ENCODE assay signal across 12 mouse cellular contexts in the genomic region with DNA sequence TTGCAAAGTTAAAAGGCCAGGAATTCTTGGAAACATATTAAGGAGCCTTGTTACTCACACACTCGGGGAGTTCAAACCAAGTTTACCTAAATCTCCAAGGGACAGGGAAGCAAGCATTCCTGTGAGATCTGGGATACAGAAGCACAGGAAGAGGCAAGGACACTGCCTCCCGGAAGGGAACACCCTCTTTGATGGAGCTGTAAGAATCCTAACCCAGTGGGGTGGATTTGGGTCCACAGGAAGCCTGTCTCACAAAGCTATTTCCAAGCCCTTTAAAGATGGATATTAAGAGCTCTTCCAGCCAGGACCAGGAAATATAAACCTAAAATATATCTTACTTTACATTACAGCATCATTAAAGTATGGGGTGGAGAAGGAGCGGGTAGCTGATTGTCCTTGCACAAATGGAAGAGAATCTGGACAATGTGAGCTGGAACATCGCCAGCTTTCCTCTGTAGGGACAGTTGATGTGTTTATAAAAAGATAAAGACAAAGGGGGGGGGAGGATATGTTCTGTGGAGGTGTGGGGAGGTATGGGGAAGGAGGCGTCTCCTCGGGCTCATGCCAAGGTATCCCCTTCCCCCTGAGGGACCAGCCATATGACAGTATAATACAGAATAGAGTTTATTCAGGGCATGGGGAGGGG. TPM values are rescaled to one million over a fixed set of nuclear protein-coding genes. Genes with fewer than 3 reads are reported as not detected.
DNase-seq lines count a peak whose midpoint lies in the region; ATAC-seq and TF ChIP-seq lines count a peak whose summit lies in the region.
"Had no signal": no experiment of that assay in that cellular context is flagged by ENCODE, and none has a peak within 500 bp of the region (broad histone marks: within the 10 kb centered on the region; RNA-seq: fewer than 3 reads in every experiment).

No protein-coding gene starts in this region.

- no peak for TF ChIP-seq POLR2A in kidney, adult 2 months (IDR thresholded peaks at IDR 0.05; ENCODE audit: low read depth, low read length)

- no peak overlapping the region for H3K9ac ChIP-seq in intestine, embryonic 14.5 days (ENCODE audit: low read length)
- H3K9ac ChIP-seq in intestine, postnatal 0 days (ENCODE audit: low read depth, low read length), result no peak overlapping the region
- no peak overlapping the region for H3K9ac ChIP-seq in heart, embryonic 14.5 days (ENCODE audit: low read length)
- H3K9ac ChIP-seq: limb, embryonic 12.5 days had no signal

- no peak overlapping the region for H3K4me3 ChIP-seq in intestine, embryonic 14.5 days (ENCODE audit: low read depth, low read length)
- H3K4me3 ChIP-seq in intestine, postnatal 0 days (ENCODE audit: low read depth, low read length), result no peak overlapping the region
- H3K4me3 ChIP-seq in heart, embryonic 14.5 days (ENCODE audit: control insufficient read depth in 1 of 2, insufficient read depth in 1 of 2, low read depth in 1 of 2, low read length in 2 of 2), result no peak overlapping the region
- no peak overlapping the region for H3K4me3 ChIP-seq in kidney, adult 2 months (ENCODE audit: insufficient read depth, low read depth, low read length)
- H3K4me3 ChIP-seq: limb, embryonic 12.5 days had no signal

- H3K4me2 ChIP-seq in intestine, embryonic 14.5 days (ENCODE audit: low read length), result no peak overlapping the region
- no peak overlapping the region for H3K4me2 ChIP-seq in intestine, postnatal 0 days (replicated peaks; ENCODE audit: low read depth)
- H3K4me2 ChIP-seq in heart, embryonic 14.5 days (ENCODE audit: low read length), result no peak overlapping the region
- H3K4me2 ChIP-seq: limb, embryonic 12.5 days; midbrain, embryonic 11.5 days had no signal

- TF ChIP-seq CTCF in intestine, postnatal 0 days (IDR thresholded peaks at IDR 0.05; ENCODE audit: low read depth), result no peak
- no peak for TF ChIP-seq CTCF in kidney, adult 2 months (conservative IDR thresholded peaks at IDR 0.05; ENCODE audit: insufficient read depth, insufficient read length, low read depth, low read length)

- WGBS in intestine, embryonic 14.5 days, result 36% methylated on average over 6 of the region's 6 CpGs
- 49% methylated on average over 6 of the region's 6 CpGs for WGBS in intestine, postnatal 0 days
- 35% methylated on average over 6 of the region's 6 CpGs for WGBS in heart, embryonic 14.5 days
- WGBS in kidney, adult 2 months, result 52% methylated on average over 6 of the region's 6 CpGs

- H3K9me3 ChIP-seq in intestine, embryonic 14.5 days (ENCODE audit: control insufficient read depth, low read length), result no peaks in the 10 kb centered on the region
- no peaks in the 10 kb centered on the region for H3K9me3 ChIP-seq in intestine, postnatal 0 days (ENCODE audit: control insufficient read depth)
- no peaks in the 10 kb centered on the region for H3K9me3 ChIP-seq in heart, embryonic 14.5 days (ENCODE audit: control insufficient read depth, low read length)
- H3K9me3 ChIP-seq: limb, embryonic 12.5 days had no signal

- no peaks in the 10 kb centered on the region for H3K36me3 ChIP-seq in intestine, embryonic 14.5 days (ENCODE audit: control insufficient read depth, insufficient read depth, low read length)
- no peaks in the 10 kb centered on the region for H3K36me3 ChIP-seq in intestine, postnatal 0 days (ENCODE audit: control insufficient read depth, insufficient read depth)
- no peaks in the 10 kb centered on the region for H3K36me3 ChIP-seq in heart, embryonic 14.5 days (ENCODE audit: control insufficient read depth, insufficient read depth, low read length)
- H3K36me3 ChIP-seq in kidney, adult 2 months (ENCODE audit: control insufficient read depth, insufficient read depth, low read length), result no peaks in the 10 kb centered on the region
- H3K36me3 ChIP-seq: limb, embryonic 12.5 days had no signal

- H3K4me1 ChIP-seq in intestine, embryonic 14.5 days (replicated peaks; ENCODE audit: control insufficient read depth, insufficient read depth, low read length), result peaks cover 14% of the 10 kb centered on the region; the same call in 1 of the 2 replicates
- H3K4me1 ChIP-seq in intestine, postnatal 0 days (replicated peaks; ENCODE audit: control insufficient read depth, insufficient read depth, low read length), result no peaks in the 10 kb centered on the region; the same call in 1 of the 2 replicates
- peaks cover 6 to 8% of the 10 kb centered on the region in 2 experiments; a peak in 3 of 4 replicates for H3K4me1 ChIP-seq in heart, embryonic 14.5 days (ENCODE audit: control insufficient read depth in 2 of 2, insufficient read depth in 2 of 2, low read length in 2 of 2)
- no peaks in the 10 kb centered on the region for H3K4me1 ChIP-seq in kidney, adult 2 months (ENCODE audit: control insufficient read depth, insufficient read depth, low read length)

- H3K27ac ChIP-seq in intestine, embryonic 14.5 days (ENCODE audit: low read depth), result peak overlapping the region; percentile 36; the same call in 1 of the 2 replicates
- H3K27ac ChIP-seq in intestine, postnatal 0 days (ENCODE audit: low read depth, low read length), result no peak overlapping the region
- peak overlapping the region in 1 of 2 experiments; percentile 36; a peak in 2 of 4 replicates for H3K27ac ChIP-seq in heart, embryonic 14.5 days (replicated peaks in 1 of 2; ENCODE audit: control insufficient read depth in 1 of 2, insufficient read depth in 1 of 2, low read depth in 2 of 2, low read length in 2 of 2)
- peak overlapping the region; percentile 59; the same call in 1 of the 2 replicates for H3K27ac ChIP-seq in kidney, adult 2 months (ENCODE audit: insufficient read depth, low read depth, low read length)
- H3K27ac ChIP-seq: limb, embryonic 12.5 days had no signal

- DNase-seq in intestine, embryonic 14.5 days (ENCODE audit: low spot score), result no peak
- DNase-seq in kidney, adult 2 months, result peak; percentile 70
- peak; percentile 40 for DNase-seq in lung, postnatal 14 days
- no peak for DNase-seq in urinary bladder, postnatal 14 days (ENCODE audit: low spot score)
- no peak for DNase-seq in urinary bladder, adult 18-20 months (ENCODE audit: low spot score in 2 of 2)
- DNase-seq in right cerebral cortex, postnatal 25 days, result no peak
- DNase-seq: cerebellum, adult 11-12 months; thymus, postnatal 25 days had no signal

- 0 out of 2 replicates have a peak, but pooled peaks have one; percentile 40 for ATAC-seq in intestine, embryonic 14.5 days (replicated peaks; ENCODE audit: low FRiP score, low TSS enrichment, low read depth)
- no peak for ATAC-seq in intestine, postnatal 0 days
- ATAC-seq in heart, embryonic 14.5 days (ENCODE audit: insufficient number of reproducible peaks, insufficient read depth, low FRiP score, low read depth), result 0 out of 2 replicates have a peak, but pooled peaks have one; percentile 27

- H3K27me3 ChIP-seq in intestine, embryonic 14.5 days (replicated peaks; ENCODE audit: control insufficient read depth, insufficient read depth, low read length), result no peaks in the 10 kb centered on the region
- no peaks in the 10 kb centered on the region for H3K27me3 ChIP-seq in intestine, postnatal 0 days (replicated peaks; ENCODE audit: control insufficient read depth, insufficient read depth, low read length)
- H3K27me3 ChIP-seq in heart, embryonic 14.5 days (ENCODE audit: control insufficient read depth, insufficient read depth, low read length), result no peaks in the 10 kb centered on the region
- no peaks in the 10 kb centered on the region for H3K27me3 ChIP-seq in kidney, adult 2 months (replicated peaks; ENCODE audit: control insufficient read depth, insufficient read depth, low read length)
- H3K27me3 ChIP-seq: limb, embryonic 12.5 days had no signal

RNA-seq across cellular contexts. Expression of a gene that starts 28.1 kb away (rescaled TPM):
- polyA plus RNA-seq in intestine, embryonic 14.5 days (2014; fragmentation: Nextera tagmentation; extraction: Ambion mirVana), result 23.1 and 23.9 TPM in 2 replicates
- polyA plus RNA-seq in intestine, postnatal 0 days (2015; fragmentation: Nextera tagmentation; extraction: Ambion mirVana), result 8.9 and 9.1 TPM in 2 replicates
- 44.4 and 47.6 TPM in 2 replicates for polyA plus RNA-seq in heart, embryonic 14.5 days (2014; fragmentation: Nextera tagmentation; extraction: Ambion mirVana)
- polyA plus RNA-seq in kidney, adult 2 months (2012; rRNA removed), result 24.6 and 27.8 TPM in 2 replicates

Comparison
In these comparisons a context has a peak if more than half of its experiments do, and no peak if none do; other contexts are left out.
1. DNase-seq: peak in kidney, adult 2 months (single experiment) and lung, postnatal 14 days (single experiment); none in intestine, embryonic 14.5 days (single experiment), urinary bladder, postnatal 14 days (single experiment), urinary bladder, adult 18-20 months (0 of 2) and right cerebral cortex, postnatal 25 days (single experiment).